Mouse (Mus musculus) thymus, adult 2 months (tissue): ENCODE measurements around the gene Exosc5. TPM values are rescaled to one million over a fixed set of nuclear protein-coding genes. Genes with fewer than 3 reads are reported as not detected.

ENCODE experiments used
- DNase-seq: peaks from one replicate; pipeline ENCODE4 v3.0.0; 2021
- H3K27ac ChIP-seq: fragments of 200-500 bp; 2 replicates; pipeline ENCODE4 v1.5.1; 2012; ENCODE audit warnings: low read length, control low read depth; ENCODE audit not compliant: control insufficient read depth, insufficient read depth
- H3K27me3 ChIP-seq: fragments of 200-500 bp; 2 replicates; pipeline ENCODE4 v1.6.1; 2012; ENCODE audit warnings: mild to moderate bottlenecking, low read length, moderate library complexity, mixed read lengths; ENCODE audit not compliant: control insufficient read depth, insufficient read depth
- H3K36me3 ChIP-seq: fragments of 200-500 bp; 2 replicates; pipeline ENCODE4 v1.6.1; 2012; ENCODE audit warnings: mild to moderate bottlenecking, low read length, moderate library complexity; ENCODE audit not compliant: control insufficient read depth, insufficient read depth
- H3K4me1 ChIP-seq: fragments of 200-500 bp; replicated peaks from 2 replicates; pipeline ENCODE4 v1.6.1; 2012; ENCODE audit warnings: low read length; ENCODE audit not compliant: control insufficient read depth, insufficient read depth
- H3K4me3 ChIP-seq: fragments of 200-500 bp; 2 replicates; pipeline ENCODE4 v1.5.1; 2012; ENCODE audit warnings: mild to moderate bottlenecking, low read length, control low read depth, moderate library complexity; ENCODE audit not compliant: control insufficient read depth, insufficient read depth
- CTCF ChIP-seq: fragments of 200-500 bp; IDR thresholded peaks from 2 replicates; pipeline ENCODE4 v1.5.1; 2012; ENCODE audit warnings: mild to moderate bottlenecking, control low read depth, low read length, moderate library complexity, borderline replicate concordance; ENCODE audit not compliant: control insufficient read depth, poor library complexity, insufficient read depth; ENCODE audit errors: extremely low read depth
- POLR2A ChIP-seq: fragments of 200-500 bp; IDR thresholded peaks from 2 replicates; pipeline ENCODE4 v1.6.1; 2012; ENCODE audit warnings: mild to moderate bottlenecking, low read length, control low read depth, moderate library complexity; ENCODE audit not compliant: control insufficient read depth, poor library complexity, insufficient read depth; ENCODE audit errors: extremely low read depth
- WGBS: fragments of 180-500 bp; shearing (Covaris S2); methylation state at CpG from one replicate; pipeline ENCODE4 v1.1.7; 2018; 5-methylcytosine and 5-hydroxymethylcytosine counted together
- polyA plus RNA-seq: library from polyadenylated mRNA; depleted of rRNA; stranded (reverse); fragments of >200 nt; gene quantifications from 2 replicates; pipeline ENCODE4 v1.2.3, GENCODE M21; 2012; rRNA removed

Exosc5 gene
- polyA plus RNA-seq, 1 experiment: 146 TPM

DNA sequence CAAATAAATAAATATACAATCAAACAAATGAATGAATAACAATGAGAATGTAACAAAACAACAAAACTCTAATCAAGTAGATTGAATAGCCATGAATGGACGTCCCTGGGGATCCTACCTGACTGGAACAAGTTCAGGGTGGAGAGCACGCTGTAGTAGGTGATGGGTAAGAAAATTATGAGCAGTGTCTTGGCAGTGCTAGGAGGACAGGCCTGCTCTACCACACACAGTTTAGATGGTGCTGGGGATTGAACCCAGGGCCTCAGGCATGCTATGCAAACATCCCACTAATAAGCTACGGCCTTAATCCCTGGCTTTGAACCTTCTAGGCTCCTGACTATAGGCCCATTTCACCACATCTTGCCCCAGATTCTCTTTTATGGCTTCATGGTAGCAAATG lies 58.5 kb downstream of the Exosc5 start:
- TF ChIP-seq POLR2A (no peak), CTCF (no peak)
- Histone ChIP-seq H3K4me1 (peaks cover 8% of the 10 kb centered on the region), H3K4me3 (no peak overlapping the region), H3K27ac (no peak overlapping the region), H3K36me3 (peaks cover 41% of the 10 kb centered on the region), H3K27me3 (no peaks in the 10 kb centered on the region)
- 91% methylated on average over 3 of the region's 3 CpGs for WGBS
- no peak for DNase-seq

DNA sequence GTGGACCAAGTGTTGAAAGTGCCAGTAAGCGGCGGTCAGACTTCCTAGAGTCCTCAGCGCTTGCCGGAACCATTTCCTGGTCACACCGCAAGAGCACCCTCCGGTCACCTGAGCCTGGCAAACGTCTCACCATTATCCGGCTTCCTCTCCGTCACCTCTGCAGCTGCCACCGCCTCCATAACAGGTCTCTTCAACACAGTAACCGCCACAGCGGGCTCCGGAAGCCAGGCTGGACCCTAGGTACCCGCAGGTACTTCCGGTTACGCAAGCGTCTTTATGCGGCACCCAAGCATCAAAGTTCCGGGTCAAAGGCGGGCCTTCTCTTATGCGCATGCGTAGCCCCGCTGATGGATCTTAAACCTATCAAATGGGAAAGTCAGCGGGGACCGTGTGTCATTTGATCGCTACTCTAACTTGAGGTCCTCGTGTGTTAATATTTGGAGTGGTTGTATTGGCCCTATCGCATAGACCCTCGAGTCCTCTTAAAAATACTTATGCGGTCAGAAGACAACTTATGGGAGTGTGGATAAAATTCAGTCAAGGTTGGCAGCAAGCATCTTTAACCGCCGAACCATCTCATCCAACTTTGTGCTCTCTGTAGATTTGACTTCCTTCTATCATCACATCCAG lies 59.9 kb downstream of the Exosc5 start, which contains the start of gene Ccdc97:
Gene Ccdc97, minus strand, starts transcription at position 301 of the 630 bp plus-strand sequence.
- 1% methylated on average over 32 of the region's 32 CpGs for WGBS
- Histone ChIP-seq H3K27me3 (no peaks in the 10 kb centered on the region), H3K27ac (peak within 1 kb of the TSS; percentile 68), H3K36me3 (peaks cover 41% of the 10 kb centered on the region), H3K4me1 (peaks cover 8% of the 10 kb centered on the region), H3K4me3 (peak within 1 kb of the TSS; percentile 80)
- peak; percentile 90 for DNase-seq
- peak; percentile 76 for TF ChIP-seq POLR2A
- TF ChIP-seq CTCF: 0 out of 2 replicates have a peak, but pooled peaks have one; percentile 37

DNA sequence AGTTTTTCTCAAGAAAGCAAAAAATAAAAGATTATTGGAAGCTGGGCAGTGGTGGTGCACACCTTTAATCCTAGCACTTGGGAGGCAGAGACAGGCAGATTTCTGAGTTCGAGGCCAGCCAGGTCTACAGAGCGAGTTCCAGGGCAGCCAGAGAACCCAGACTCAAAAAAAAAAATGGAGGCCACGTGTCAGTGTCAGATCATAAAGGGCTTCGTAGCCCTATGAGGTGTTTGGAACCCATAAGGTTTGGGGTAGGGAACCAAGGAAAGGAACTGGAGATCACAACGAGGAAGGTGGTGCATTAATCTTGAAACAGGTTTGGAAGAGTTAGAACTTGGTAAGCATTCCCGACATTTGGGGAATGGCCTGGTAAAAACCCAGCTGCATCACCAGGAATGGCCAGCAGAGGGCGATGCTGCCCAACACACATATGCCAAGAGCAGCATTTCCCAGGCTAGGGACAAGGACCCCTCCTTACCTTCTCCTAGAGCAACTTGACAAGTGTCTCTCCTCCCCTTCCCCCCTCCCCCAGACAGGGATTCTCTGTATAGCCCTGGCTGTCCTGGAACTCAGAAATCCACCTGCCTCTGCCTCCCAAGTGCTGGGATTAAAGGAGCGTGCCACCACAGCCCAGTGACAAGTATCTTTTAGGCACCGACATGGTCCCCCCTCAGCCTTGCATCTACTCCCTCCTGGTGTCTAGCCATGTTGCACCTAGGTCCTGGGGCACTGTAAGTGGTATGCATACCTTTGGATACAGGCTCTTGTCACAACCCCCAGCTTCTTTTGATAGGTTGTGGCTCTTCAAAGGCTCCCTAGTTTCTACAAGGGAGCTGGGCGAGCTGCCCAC lies 61.0 kb downstream of the Exosc5 start:
- H3K4me1 ChIP-seq: peaks cover 8% of the 10 kb centered on the region
- peak; percentile 70 for DNase-seq
- no peak overlapping the region for H3K4me3 ChIP-seq
- peak; percentile 65; the same call in 1 of the 2 replicates for TF ChIP-seq CTCF
- no peak for TF ChIP-seq POLR2A
- whole genome bisulfite sequencing: 49% methylated on average over 10 of the region's 10 CpGs
- H3K27ac ChIP-seq: no peak overlapping the region
- no peaks in the 10 kb centered on the region for H3K27me3 ChIP-seq
- peaks cover 42% of the 10 kb centered on the region for H3K36me3 ChIP-seq

DNA sequence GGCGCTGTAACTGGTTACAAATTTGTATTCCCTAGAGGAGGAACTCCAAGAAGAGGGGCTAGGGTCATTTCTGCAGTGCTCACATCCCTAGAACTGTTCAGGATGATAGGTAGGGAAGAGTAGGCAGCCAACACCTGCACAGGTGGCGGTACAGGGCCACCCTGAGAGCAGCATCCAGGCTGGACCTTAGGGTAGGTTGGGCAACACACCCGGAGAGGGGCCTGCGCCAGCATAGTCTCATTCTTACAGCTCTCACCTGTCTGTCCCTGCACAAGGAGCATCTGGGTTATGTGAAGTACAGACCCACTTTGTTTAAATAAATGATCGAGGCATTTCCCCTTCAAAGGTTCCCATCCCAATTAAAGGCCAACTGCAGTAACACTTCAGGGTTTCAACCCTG lies 61.8 kb downstream of the Exosc5 start:
- TF ChIP-seq CTCF (no peak), POLR2A (no peak)
- Histone ChIP-seq H3K4me3 (no peak overlapping the region), H3K36me3 (peaks cover 43% of the 10 kb centered on the region), H3K4me1 (peaks cover 8% of the 10 kb centered on the region), H3K27ac (no peak overlapping the region), H3K27me3 (no peaks in the 10 kb centered on the region)
- WGBS: 91% methylated on average over 5 of the region's 5 CpGs
- no peak for DNase-seq

Other genes with a start within 250 kb of the Exosc5 start
- gene Cxcl17, start 246.3 kb upstream of the Exosc5 start, polyA plus RNA-seq: 0.56 and 1.2 TPM in 2 replicates
- gene Ceacam1, start 181.6 kb upstream of the Exosc5 start, polyA plus RNA-seq: 5.0 and 5.8 TPM in 2 replicates
- gene Ceacam2, start 119.3 kb upstream of the Exosc5 start, polyA plus RNA-seq: 0.22 TPM in 1 of 2 replicates, not detected in the other
- not detected in 2 replicates for gene Erich4, start 43.3 kb upstream of the Exosc5 start, polyA plus RNA-seq
- 80.2 and 86.2 TPM in 2 replicates for gene Dmac2, start 39.8 kb upstream of the Exosc5 start, polyA plus RNA-seq
- gene B3gnt8, start 32.5 kb upstream of the Exosc5 start, polyA plus RNA-seq: 28.7 and 32.8 TPM in 2 replicates
- 166 and 181 TPM in 2 replicates for gene Bckdha, start 183 bp upstream of the Exosc5 start, polyA plus RNA-seq
- gene Tmem91, start 16.0 kb downstream of the Exosc5 start, polyA plus RNA-seq: 1.4 and 2.9 TPM in 2 replicates
- 153 and 164 TPM in 2 replicates for gene B9d2, start 21.6 kb downstream of the Exosc5 start, polyA plus RNA-seq
- gene Tgfb1, start 27.8 kb downstream of the Exosc5 start, polyA plus RNA-seq: 125 and 157 TPM in 2 replicates
- gene Ccdc97, start 59.9 kb downstream of the Exosc5 start, polyA plus RNA-seq: 184 and 185 TPM in 2 replicates
- gene Hnrnpul1, start 95.6 kb downstream of the Exosc5 start, polyA plus RNA-seq: 102 and 134 TPM in 2 replicates
- gene Axl, start 129.5 kb downstream of the Exosc5 start, polyA plus RNA-seq: 67.0 and 75.0 TPM in 2 replicates
- gene Cyp2s1, start 157.7 kb downstream of the Exosc5 start, polyA plus RNA-seq: 2.7 and 5.2 TPM in 2 replicates
- gene Cyp2b10, start 238.5 kb downstream of the Exosc5 start, polyA plus RNA-seq: 0.15 and 0.23 TPM in 2 replicates